Mouse (Mus musculus) liver, embryonic 12.5 days (tissue): ENCODE measurements around the gene Arhgef11. TPM values are rescaled to one million over a fixed set of nuclear protein-coding genes. Genes with fewer than 3 reads are reported as not detected.

Experiments
- ATAC-seq: fragments of 200-750 bp; cut with Nextera tagmentation; 2 replicates; pipeline ENCODE4 v1.8.0; 2017; ENCODE audit warnings: moderate number of reproducible peaks, mild to moderate bottlenecking, moderate library complexity
- H3K27ac ChIP-seq: fragments of 300-500 bp; sonication (generic); 2 replicates; pipeline ENCODE4 v1.5.1; 2016; ENCODE audit warnings: mild to moderate bottlenecking
- H3K27me3 ChIP-seq: fragments of 300-500 bp; sonication (generic); replicated peaks from 2 replicates; pipeline ENCODE4 v1.6.1; 2016; ENCODE audit warnings: mild to moderate bottlenecking, moderate library complexity
- H3K36me3 ChIP-seq: fragments of 300-500 bp; sonication (generic); 2 replicates; pipeline ENCODE4 v1.6.1; 2016; ENCODE audit warnings: mild to moderate bottlenecking, moderate library complexity
- H3K4me1 ChIP-seq: fragments of 300-500 bp; sonication (generic); 2 replicates; pipeline ENCODE4 v1.6.1; 2016
- H3K4me2 ChIP-seq: fragments of 300-500 bp; sonication (generic); 2 replicates; pipeline ENCODE4 v1.6.1; 2016; ENCODE audit warnings: mild to moderate bottlenecking, moderate library complexity
- H3K4me3 ChIP-seq: fragments of 300-500 bp; sonication (generic); 2 replicates; pipeline ENCODE4 v1.5.1; 2016; ENCODE audit warnings: mild to moderate bottlenecking, moderate library complexity
- H3K9ac ChIP-seq: fragments of 300-500 bp; sonication (generic); 2 replicates; pipeline ENCODE4 v1.6.1; 2016; ENCODE audit warnings: mild to moderate bottlenecking, moderate library complexity
- H3K9me3 ChIP-seq: fragments of 300-500 bp; sonication (generic); replicated peaks from 2 replicates; pipeline ENCODE4 v1.6.1; 2016; ENCODE audit warnings: mild to moderate bottlenecking, moderate library complexity
- WGBS: fragments of 180-500 bp; shearing (Covaris S2); methylation state at CpG from one replicate; pipeline ENCODE4 v1.1.7; 2016; ENCODE audit not compliant: insufficient replicate concordance; 5-methylcytosine and 5-hydroxymethylcytosine counted together
- polyA plus RNA-seq: library from polyadenylated mRNA; unstranded; fragments of >200 nt; fragmentation: Nextera tagmentation; extraction: Ambion mirVana; gene quantifications from 2 replicates; pipeline ENCODE4 v1.2.1, GENCODE M21; 2016

The Arhgef11 gene
- polyA plus RNA-seq, 1 experiment from 2014 or later: 4.2 TPM

GRCm38 (mm10) chr3:87745036-87745659 lies 127.8 kb downstream of the Arhgef11 start:
- 40% methylated on average over 15 of the region's 18 CpGs for WGBS
- no peaks in the 10 kb centered on the region for H3K36me3 ChIP-seq
- H3K27ac ChIP-seq: no peak overlapping the region
- no peak overlapping the region for H3K4me3 ChIP-seq
- H3K9ac ChIP-seq: no peak overlapping the region
- H3K4me2 ChIP-seq: peak overlapping the region; percentile 3; the same call in 1 of the 2 replicates
- no peak for ATAC-seq
- H3K4me1 ChIP-seq: no peaks in the 10 kb centered on the region
- no peaks in the 10 kb centered on the region for H3K9me3 ChIP-seq
- H3K27me3 ChIP-seq: peaks cover 6% of the 10 kb centered on the region; the same call in 1 of the 2 replicates

GRCm38 (mm10) chr3:87748431-87748830 lies 131.1 kb downstream of the Arhgef11 start, which contains the start of gene Lrrc71:
Gene Lrrc71, minus strand, starts transcription at chr3:87748625.
- no peak within 1 kb of the TSS for H3K9ac ChIP-seq
- H3K4me1 ChIP-seq: no peaks in the 10 kb centered on the region
- no peaks in the 10 kb centered on the region for H3K9me3 ChIP-seq
- ATAC-seq: peak; percentile 33
- no peak within 1 kb of the TSS for H3K4me3 ChIP-seq
- 59% methylated on average over 13 of the region's 13 CpGs for WGBS
- peaks cover 6% of the 10 kb centered on the region; the same call in 1 of the 2 replicates for H3K27me3 ChIP-seq
- H3K36me3 ChIP-seq: peaks cover 10% of the 10 kb centered on the region
- H3K27ac ChIP-seq: no peak within 1 kb of the TSS
- no peak within 1 kb of the TSS for H3K4me2 ChIP-seq

GRCm38 (mm10) chr3:87749036-87749435 lies 131.7 kb downstream of the Arhgef11 start:
- peaks cover 6% of the 10 kb centered on the region; the same call in 1 of the 2 replicates for H3K27me3 ChIP-seq
- H3K9me3 ChIP-seq: no peaks in the 10 kb centered on the region
- WGBS: 16% methylated on average over 5 of the region's 5 CpGs
- H3K36me3 ChIP-seq: peaks cover 16% of the 10 kb centered on the region
- H3K4me2 ChIP-seq: no peak overlapping the region
- no peak overlapping the region for H3K4me3 ChIP-seq
- H3K4me1 ChIP-seq: no peaks in the 10 kb centered on the region
- no peak overlapping the region for H3K27ac ChIP-seq
- no peak overlapping the region for H3K9ac ChIP-seq
- no peak for ATAC-seq

- H3K4me1 ChIP-seq: no peaks in the 10 kb centered on the region
- H3K9ac ChIP-seq: no peak overlapping the region
- no peak for ATAC-seq
- H3K9me3 ChIP-seq: no peaks in the 10 kb centered on the region
- 82% methylated on average over 12 of the region's 12 CpGs for WGBS
- H3K36me3 ChIP-seq: peaks cover 22% of the 10 kb centered on the region
- no peak overlapping the region for H3K27ac ChIP-seq
- no peak overlapping the region for H3K4me2 ChIP-seq
- H3K27me3 ChIP-seq: peaks cover 6% of the 10 kb centered on the region; the same call in 1 of the 2 replicates
- H3K4me3 ChIP-seq: no peak overlapping the region
These were observed 132.6 kb downstream of the Arhgef11 start for GRCm38 (mm10) chr3:87749977-87750376.

- Histone ChIP-seq H3K36me3 (peaks cover 27% of the 10 kb centered on the region), H3K9me3 (no peaks in the 10 kb centered on the region)
These were observed 135.2 kb downstream of the Arhgef11 start for GRCm38 (mm10) chr3:87752567-87752966.

GRCm38 (mm10) chr3:87753829-87754228 lies 136.5 kb downstream of the Arhgef11 start:
- H3K4me1 ChIP-seq: peaks cover 8% of the 10 kb centered on the region; the same call in 1 of the 2 replicates
- no peak for ATAC-seq
- H3K4me2 ChIP-seq: no peak overlapping the region
- peaks cover 31% of the 10 kb centered on the region for H3K36me3 ChIP-seq
- 84% methylated on average over 13 of the region's 13 CpGs for WGBS
- H3K9me3 ChIP-seq: no peaks in the 10 kb centered on the region
- no peak overlapping the region for H3K9ac ChIP-seq
- no peak overlapping the region for H3K4me3 ChIP-seq
- no peaks in the 10 kb centered on the region for H3K27me3 ChIP-seq
- no peak overlapping the region for H3K27ac ChIP-seq

More at GRCm38 (mm10) chr3:87752567-87752966, 135.2 kb downstream of the Arhgef11 start:
- H3K9ac ChIP-seq: no peak overlapping the region
- no peak overlapping the region for H3K27ac ChIP-seq
- 0 out of 2 replicates have a peak, but pooled peaks cover 7% of the 10 kb centered on the region for H3K4me1 ChIP-seq
- no peak overlapping the region for H3K4me3 ChIP-seq
- H3K4me2 ChIP-seq: no peak overlapping the region
- peaks cover 6% of the 10 kb centered on the region; the same call in 1 of the 2 replicates for H3K27me3 ChIP-seq
- ATAC-seq: no peak
- 65% methylated on average over 3 of the region's 3 CpGs for WGBS

GRCm38 (mm10) chr3:87755964-87756363 lies 138.6 kb downstream of the Arhgef11 start:
- Histone ChIP-seq H3K4me3 (no peak overlapping the region), H3K27ac (no peak overlapping the region), H3K36me3 (peaks cover 30% of the 10 kb centered on the region), H3K4me2 (0 out of 2 replicates have a peak overlapping the region, but pooled peaks have one; percentile 27), H3K9ac (no peak overlapping the region), H3K4me1 (peaks cover 16% of the 10 kb centered on the region; the same call in 1 of the 2 replicates), H3K27me3 (no peaks in the 10 kb centered on the region), H3K9me3 (no peaks in the 10 kb centered on the region)
- ATAC-seq: no peak
- WGBS: 18% methylated on average over 24 of the region's 24 CpGs

- H3K4me1 ChIP-seq: peaks cover 20% of the 10 kb centered on the region
- H3K36me3 ChIP-seq: peaks cover 27% of the 10 kb centered on the region
- H3K9me3 ChIP-seq: no peaks in the 10 kb centered on the region
- WGBS: 70% methylated on average over 20 of the region's 20 CpGs
- H3K27ac ChIP-seq: no peak overlapping the region
- H3K4me2 ChIP-seq: no peak overlapping the region
- H3K27me3 ChIP-seq: no peaks in the 10 kb centered on the region
- no peak overlapping the region for H3K4me3 ChIP-seq
- no peak overlapping the region for H3K9ac ChIP-seq
- no peak for ATAC-seq
These were observed 139.1 kb downstream of the Arhgef11 start for GRCm38 (mm10) chr3:87756488-87756887.

GRCm38 (mm10) chr3:87758641-87759040 lies 141.3 kb downstream of the Arhgef11 start:
- H3K4me1 ChIP-seq: peaks cover 42% of the 10 kb centered on the region
- ATAC-seq: peak; percentile 16; the same call in 1 of the 2 replicates
- WGBS: 33% methylated on average over 4 of the region's 5 CpGs

GRCm38 (mm10) chr3:87761408-87762375 lies 144.3 kb downstream of the Arhgef11 start:
- no peak for ATAC-seq
- Histone ChIP-seq H3K27ac (no peak overlapping the region), H3K4me1 (peaks cover 61% of the 10 kb centered on the region), H3K4me2 (no peak overlapping the region), H3K4me3 (no peak overlapping the region), H3K27me3 (peaks cover 8% of the 10 kb centered on the region), H3K36me3 (peaks cover 9% of the 10 kb centered on the region; the same call in 1 of the 2 replicates), H3K9ac (no peak overlapping the region), H3K9me3 (no peaks in the 10 kb centered on the region)
- WGBS: 52% methylated on average over 20 of the region's 20 CpGs

More at GRCm38 (mm10) chr3:87758641-87759040, 141.3 kb downstream of the Arhgef11 start:
- Histone ChIP-seq H3K9ac (no peak overlapping the region), H3K27me3 (no peaks in the 10 kb centered on the region), H3K27ac (no peak overlapping the region), H3K4me3 (no peak overlapping the region), H3K36me3 (peaks cover 23% of the 10 kb centered on the region), H3K4me2 (no peak overlapping the region), H3K9me3 (no peaks in the 10 kb centered on the region)

- peak overlapping the region; percentile 78 for H3K27ac ChIP-seq
- H3K36me3 ChIP-seq: peaks cover 4% of the 10 kb centered on the region; the same call in 1 of the 2 replicates
- peak overlapping the region; percentile 47; the same call in 1 of the 2 replicates for H3K4me2 ChIP-seq
- H3K9ac ChIP-seq: no peak overlapping the region
- WGBS: 40% methylated on average over 4 of the region's 4 CpGs
- H3K9me3 ChIP-seq: no peaks in the 10 kb centered on the region
- no peak overlapping the region for H3K4me3 ChIP-seq
- peaks cover 18% of the 10 kb centered on the region for H3K27me3 ChIP-seq
- ATAC-seq: no peak
- H3K4me1 ChIP-seq: peaks cover 68% of the 10 kb centered on the region
These were observed 145.8 kb downstream of the Arhgef11 start for GRCm38 (mm10) chr3:87763202-87763601.
